Mouse (Mus musculus) bone marrow, adult 2 months (tissue): ENCODE results near the gene Erp44.

Experiments
- CTCF ChIP-seq: fragments of 200-500 bp; IDR thresholded peaks from 2 replicates; pipeline ENCODE4 v1.5.1; 2011; ENCODE audit warnings: low read length, control low read depth; ENCODE audit not compliant: control insufficient read depth, insufficient read depth
- POLR2A ChIP-seq: fragments of 200-500 bp; IDR thresholded peaks from 2 replicates; pipeline ENCODE4 v1.6.1; 2011; ENCODE audit warnings: low read depth, mild to moderate bottlenecking, control low read depth, low read length, borderline replicate concordance; ENCODE audit not compliant: control insufficient read depth

DNA sequence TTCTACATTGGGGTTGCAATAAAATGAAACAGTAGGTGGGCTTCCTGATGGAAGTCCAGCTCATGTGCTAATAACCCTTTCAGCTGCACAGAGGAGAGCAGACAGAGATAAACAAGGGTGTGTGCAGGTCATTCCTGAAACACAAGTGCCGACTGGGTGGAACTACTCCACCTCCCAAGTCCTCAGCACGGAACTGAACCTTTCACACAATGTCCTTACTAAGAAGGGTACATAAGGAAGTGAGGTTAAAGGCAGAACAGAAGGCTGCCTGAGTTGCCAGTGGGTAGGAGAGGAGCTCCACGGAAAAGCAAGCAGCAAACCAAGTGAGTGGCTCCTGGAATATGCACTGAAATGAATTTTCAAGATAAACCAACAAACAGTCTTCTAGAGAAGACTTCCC is 52.6 kb downstream of the Erp44 start:
- TF ChIP-seq CTCF (no peak), POLR2A (no peak)
